Mouse (Mus musculus): ENCODE data around the gene Slc24a4. TPM values are rescaled to one million over a fixed set of nuclear protein-coding genes. Genes with fewer than 3 reads are reported as not detected.

Slc24a4 gene
- total and polyA plus RNA-seq, 3 experiments, result 0.23 to 0.69 (median 0.34) TPM

DNA sequence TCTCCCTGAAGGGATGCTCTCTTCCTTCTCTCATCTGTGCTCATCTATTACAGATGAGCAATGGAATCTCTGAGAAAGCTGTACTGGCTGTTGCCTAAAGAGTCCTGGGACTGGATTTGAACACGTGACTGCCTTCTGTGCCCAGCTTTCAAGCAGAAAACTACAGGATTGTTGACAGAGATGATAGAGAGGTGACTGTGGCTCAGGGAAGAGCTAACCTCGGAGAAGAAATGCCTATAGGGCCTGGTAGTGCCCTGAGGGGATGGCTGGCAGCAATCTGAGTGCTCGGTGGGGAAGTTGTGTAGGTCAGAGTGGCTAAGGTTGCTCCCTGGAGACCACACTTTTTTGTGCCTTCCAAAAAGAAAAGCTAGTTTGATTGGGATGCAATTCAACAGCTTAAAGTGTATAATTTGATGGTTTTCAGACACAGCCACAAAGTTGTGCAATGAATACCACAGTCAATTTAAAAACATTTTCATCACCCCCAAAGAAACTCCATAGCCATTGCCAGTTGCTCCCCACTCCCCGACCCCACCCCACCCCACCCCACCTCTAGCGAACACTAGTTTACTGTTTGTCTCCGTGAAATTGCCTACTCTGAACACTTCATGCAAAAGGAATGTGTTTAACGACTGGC lies 152.5 kb downstream of the Slc24a4 start:
- dilution Hi-C loops (cut with MboI; ENCODE audit: extremely low pct_ligation_motif_present, extremely low pct_unique_long_range_greater_than_20kb, low sequenced_read_pairs) (no loop called here), in situ Hi-C loops (cut with MboI; ENCODE audit: low pct_ligation_motif_present, low pct_unique_long_range_greater_than_20kb, low sequenced_read_pairs) (loop anchor here (5.0 kb wide), 1 partner anchor 101 kb away; no protein-coding TSS in a partner anchor)
- Histone ChIP-seq H3K79me2 (replicated peaks; ENCODE audit: control insufficient read depth, extremely low read depth, insufficient read depth, poor library complexity, severe bottlenecking) (0 out of 2 replicates have a peak, but pooled peaks cover 3% of the 10 kb centered on the region), H3K9me3 (replicated peaks; ENCODE audit: low read length) (peaks cover 19% of the 10 kb centered on the region), H3K4me2 (ENCODE audit: insufficient read depth, low read depth, poor library complexity, severe bottlenecking) (no peak overlapping the region), H3K27me3 (replicated peaks) (peaks cover 17% of the 10 kb centered on the region), H3K4me3 (replicated peaks in 1 of 3; ENCODE audit: low read depth in 2 of 3, low read length in 2 of 3, poor library complexity in 1 of 3) (no peak overlapping the region), H3K27ac (ENCODE audit: insufficient read depth, low read depth) (no peak overlapping the region), H3K36me3 (replicated peaks in 1 of 2; ENCODE audit: control insufficient read depth in 1 of 2, insufficient read depth in 1 of 2, low read length in 1 of 2) (no peaks in the 10 kb centered on the region), H3K4me1 (ENCODE audit: control insufficient read depth in 1 of 2, insufficient read depth in 2 of 2) (peaks cover 7 to 29% of the 10 kb centered on the region in 2 experiments; a peak in 3 of 4 replicates), H3K9ac (ENCODE audit: insufficient read depth, low read depth) (no peak overlapping the region)
- TF ChIP-seq HCFC1 (IDR thresholded peaks at IDR 0.05; ENCODE audit: low read depth, low read length), result no peak
- no peak for TF ChIP-seq IRF4 (IDR thresholded peaks at IDR 0.05; ENCODE audit: low read depth, low read length)
- no peak for TF ChIP-seq NELFE (IDR thresholded peaks at IDR 0.05; ENCODE audit: low read depth, low read length)
- no peak for TF ChIP-seq CHD2 (IDR thresholded peaks at IDR 0.05; ENCODE audit: low read length)
- no peak for TF ChIP-seq EP300 (IDR thresholded peaks at IDR 0.05; ENCODE audit: low read length)
- TF ChIP-seq POLR2A (IDR thresholded peaks at IDR 0.05; ENCODE audit: low read depth, low read length), result no peak
- TF ChIP-seq KAT2A (IDR thresholded peaks at IDR 0.05; ENCODE audit: insufficient replicate concordance, low read length), result no peak
- no peak for DNase-seq (ENCODE audit: extremely low read depth)

DNA sequence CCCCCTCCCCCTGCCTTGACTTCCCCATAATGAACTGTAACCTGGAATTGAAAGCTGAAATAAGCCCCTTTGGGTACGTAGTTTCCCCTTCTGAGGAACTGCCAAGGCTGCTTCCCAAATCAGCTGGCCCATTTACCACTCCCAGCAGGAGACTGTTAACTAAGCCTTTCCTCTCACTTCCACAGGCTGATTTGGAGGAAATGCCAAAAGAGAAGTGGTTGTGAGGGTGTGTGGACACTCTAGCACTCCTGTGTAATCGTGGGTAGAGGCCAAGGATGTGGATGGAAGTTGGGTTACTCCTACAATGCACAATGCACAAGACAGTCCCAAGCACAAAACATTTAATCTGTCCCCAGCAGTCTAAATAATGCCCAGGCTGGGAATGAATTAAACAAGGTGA lies 153.6 kb downstream of the Slc24a4 start:
- no peak overlapping the region for H3K4me3 ChIP-seq (replicated peaks in 1 of 3; ENCODE audit: low read depth in 2 of 3, low read length in 2 of 3, poor library complexity in 1 of 3)
- TF ChIP-seq NRF1 (IDR thresholded peaks at IDR 0.05; ENCODE audit: low read depth, low read length) (no peak), ELF1 (IDR thresholded peaks at IDR 0.05; ENCODE audit: low read depth, low read length) (no peak), ZMIZ1 (IDR thresholded peaks at IDR 0.05; ENCODE audit: low read depth, low read length) (no peak), CTCF (conservative IDR thresholded peaks at IDR 0.05 in 1 of 2, IDR thresholded peaks at IDR 0.05 in 1 of 2; ENCODE audit: low read depth in 2 of 2, low read length in 2 of 2) (no peak), HCFC1 (IDR thresholded peaks at IDR 0.05; ENCODE audit: low read depth, low read length) (no peak), NELFE (IDR thresholded peaks at IDR 0.05; ENCODE audit: low read depth, low read length) (no peak), CHD1 (IDR thresholded peaks at IDR 0.05; ENCODE audit: low read depth, low read length) (no peak), E2F4 (IDR thresholded peaks at IDR 0.05; ENCODE audit: insufficient replicate concordance, low read depth, low read length) (no peak), USF2 (conservative IDR thresholded peaks at IDR 0.05; ENCODE audit: low read depth, low read length) (no peak), JUN (IDR thresholded peaks at IDR 0.05; ENCODE audit: insufficient read depth, low read depth, low read length) (no peak)
- no peak overlapping the region for H3K27ac ChIP-seq (ENCODE audit: insufficient read depth, low read depth)

More for the DNA sequence above, 153.6 kb downstream of the Slc24a4 start:
- Histone ChIP-seq H3K4me1 (ENCODE audit: control insufficient read depth in 1 of 2, insufficient read depth in 2 of 2) (peaks cover 5 to 32% of the 10 kb centered on the region in 2 experiments; a peak in 3 of 4 replicates), H3K9me3 (replicated peaks; ENCODE audit: low read length) (peaks cover 19% of the 10 kb centered on the region), H3K9ac (ENCODE audit: insufficient read depth, low read depth) (no peak overlapping the region), H3K27me3 (replicated peaks) (peaks cover 17% of the 10 kb centered on the region), H3K79me2 (replicated peaks; ENCODE audit: control insufficient read depth, extremely low read depth, insufficient read depth, poor library complexity, severe bottlenecking) (0 out of 2 replicates have a peak, but pooled peaks cover 3% of the 10 kb centered on the region), H3K36me3 (replicated peaks in 1 of 2; ENCODE audit: control insufficient read depth in 1 of 2, insufficient read depth in 1 of 2, low read length in 1 of 2) (no peaks in the 10 kb centered on the region), H3K4me2 (ENCODE audit: insufficient read depth, low read depth, poor library complexity, severe bottlenecking) (no peak overlapping the region)
- dilution Hi-C loops (cut with MboI; ENCODE audit: extremely low pct_ligation_motif_present, extremely low pct_unique_long_range_greater_than_20kb, low sequenced_read_pairs), result no loop called here
- in situ Hi-C loops (cut with MboI; ENCODE audit: low pct_ligation_motif_present, low pct_unique_long_range_greater_than_20kb, low sequenced_read_pairs), result loop anchor here (5.0 kb wide), 1 partner anchor 100 kb away; no protein-coding TSS in a partner anchor
- no peak for DNase-seq (ENCODE audit: extremely low read depth)
